In genomic region chr11:53316996-53317395, GRCm38 (mm10) we compare ENCODE assay signal across 17 mouse cellular contexts. TPM values are rescaled to one million over a fixed set of nuclear protein-coding genes. Genes with fewer than 3 reads are reported as not detected.
A peak's percentile ranks its signal among the peaks of the same experiment; 100 is the strongest.
DNase-seq lines count a peak whose midpoint lies in the region; ATAC-seq and TF ChIP-seq lines count a peak whose summit lies in the region.
"Had no signal": no experiment of that assay in that cellular context is flagged by ENCODE, and none has a peak within 500 bp of the region (broad histone marks: within the 10 kb centered on the region; RNA-seq: fewer than 3 reads in every experiment).

No protein-coding gene starts in this region.

- peak overlapping the region; percentile 33; the same call in 1 of the 2 replicates for H3K27ac ChIP-seq in ES-E14 (ENCODE audit: insufficient read depth, low read depth, low read length, poor library complexity, severe bottlenecking)
- peak overlapping the region; percentile 58 for H3K27ac ChIP-seq in lung, embryonic 15.5 days
- H3K27ac ChIP-seq: embryonic facial prominence, embryonic 15.5 days; forebrain, embryonic 12.5 days; hindbrain, embryonic 13.5 days; layer of hippocampus, adult 2 months; left cerebral cortex, adult 2 months; limb, embryonic 15.5 days had no signal

- no peak overlapping the region for H3K4me3 ChIP-seq in ES-E14 (ENCODE audit: insufficient read depth in 1 of 2, low read depth in 1 of 2, low read length in 2 of 2, poor library complexity in 1 of 2, severe bottlenecking in 1 of 2)
- H3K4me3 ChIP-seq in lung, embryonic 15.5 days: no peak overlapping the region
- H3K4me3 ChIP-seq: embryonic facial prominence, embryonic 15.5 days; forebrain, embryonic 12.5 days; hindbrain, embryonic 13.5 days; layer of hippocampus, adult 2 months; left cerebral cortex, adult 2 months; limb, embryonic 15.5 days had no signal

- H3K36me3 ChIP-seq in ES-E14 (ENCODE audit: control insufficient read depth, insufficient read depth, low read length, poor library complexity, severe bottlenecking): no peaks in the 10 kb centered on the region
- no peaks in the 10 kb centered on the region for H3K36me3 ChIP-seq in lung, embryonic 15.5 days
- H3K36me3 ChIP-seq: embryonic facial prominence, embryonic 15.5 days; forebrain, embryonic 12.5 days; hindbrain, embryonic 13.5 days; limb, embryonic 15.5 days had no signal

- DNase-seq in layer of hippocampus, adult 18-20 months (ENCODE audit: low spot score in 2 of 2): peak; percentile 11 to 24
- no peak for DNase-seq in layer of hippocampus, adult 11-12 months (ENCODE audit: low spot score)
- DNase-seq in ES-E14 (ENCODE audit: low read depth, low spot score): no peak
- peak; percentile 81 for DNase-seq in brain, adult 2 months (ENCODE audit: low read depth, low spot score)
- DNase-seq in kidney, postnatal 14 days: no peak
- DNase-seq in urinary bladder, adult 18-20 months (ENCODE audit: low spot score in 2 of 2): no peak
- DNase-seq in cerebellum, postnatal 36 days: no peak
- DNase-seq: cerebellum, adult 2 months; kidney, adult 18-20 months; thymus, postnatal 25 days had no signal

- H3K9me3 ChIP-seq in ES-E14 (ENCODE audit: control insufficient read depth, insufficient read depth, low read depth, low read length): no peaks in the 10 kb centered on the region
- no peaks in the 10 kb centered on the region for H3K9me3 ChIP-seq in lung, embryonic 15.5 days
- H3K9me3 ChIP-seq: embryonic facial prominence, embryonic 15.5 days; forebrain, embryonic 12.5 days; hindbrain, embryonic 13.5 days; limb, embryonic 15.5 days had no signal

- in situ Hi-C loops in ES-E14 (cut with MboI; ENCODE audit: low sequenced_read_pairs in 2 of 2, unreplicated experiment in 2 of 2): no loop called here

- H3K27me3 ChIP-seq in lung, embryonic 15.5 days: no peaks in the 10 kb centered on the region
- H3K27me3 ChIP-seq: embryonic facial prominence, embryonic 15.5 days; forebrain, embryonic 12.5 days; hindbrain, embryonic 13.5 days; limb, embryonic 15.5 days had no signal

- WGBS in lung, embryonic 15.5 days: 33% methylated on average over 6 of the region's 6 CpGs

- peaks cover 11 to 15% of the 10 kb centered on the region in 2 experiments; a peak in 3 of 4 replicates for H3K4me1 ChIP-seq in ES-E14 (ENCODE audit: control insufficient read depth in 2 of 2, insufficient read depth in 2 of 2, low read length in 2 of 2, poor library complexity in 1 of 2)
- peaks cover 11% of the 10 kb centered on the region for H3K4me1 ChIP-seq in lung, embryonic 15.5 days
- H3K4me1 ChIP-seq: embryonic facial prominence, embryonic 15.5 days; forebrain, embryonic 12.5 days; hindbrain, embryonic 13.5 days; limb, embryonic 15.5 days had no signal

- no peak overlapping the region for H3K9ac ChIP-seq in ES-E14 (ENCODE audit: insufficient read depth, low read depth, low read length, poor library complexity, severe bottlenecking)
- no peak overlapping the region for H3K9ac ChIP-seq in lung, embryonic 15.5 days
- H3K9ac ChIP-seq: embryonic facial prominence, embryonic 15.5 days; forebrain, embryonic 12.5 days; hindbrain, embryonic 13.5 days; limb, embryonic 15.5 days had no signal

- ATAC-seq in lung, embryonic 15.5 days (ENCODE audit: borderline replicate concordance, extremely low read depth, low FRiP score, low TSS enrichment): no peak

- H3K4me2 ChIP-seq in lung, embryonic 15.5 days: no peak overlapping the region
- H3K4me2 ChIP-seq: embryonic facial prominence, embryonic 15.5 days; forebrain, embryonic 12.5 days; hindbrain, embryonic 13.5 days; limb, embryonic 15.5 days had no signal

TF ChIP-seq in ES-E14, 5 proteins besides CTCF, POLR2A, EP300 and RAD21:
- TF ChIP-seq CHD2 (IDR thresholded peaks at IDR 0.05; ENCODE audit: low read depth, low read length) (no peak), HCFC1 (IDR thresholded peaks at IDR 0.05; ENCODE audit: borderline replicate concordance, insufficient read depth, low read length) (no peak), MAFK (IDR thresholded peaks at IDR 0.05; ENCODE audit: insufficient read depth, low read depth, low read length) (no peak), ZNF384 (IDR thresholded peaks at IDR 0.05; ENCODE audit: low read depth, low read length) (no peak)

RNA-seq across cellular contexts. Expression of gene Zcchc10, which starts 7.5 kb away (rescaled TPM):
- total RNA-seq in layer of hippocampus, adult 18-20 months (2021): 10 to 100 TPM; 11.0 to 11.8 TPM
- total RNA-seq in ES-E14 (2012; rRNA removed): 8.4 and 12.9 TPM in 2 replicates
- 17.6 and 21.7 TPM in 2 replicates for polyA plus RNA-seq in lung, embryonic 15.5 days (2015; fragmentation: Nextera tagmentation; extraction: Ambion mirVana)

RNA-seq across cellular contexts. Expression of gene Hspa4, which starts 16.7 kb away (rescaled TPM):
- total RNA-seq in layer of hippocampus, adult 18-20 months (2021): 100 to 1,000 TPM; 178 to 180 TPM
- total RNA-seq in ES-E14 (2012; rRNA removed): 182 and 280 TPM in 2 replicates
- 88.8 and 91.2 TPM in 2 replicates for polyA plus RNA-seq in lung, embryonic 15.5 days (2015; fragmentation: Nextera tagmentation; extraction: Ambion mirVana)

RNA-seq across cellular contexts. Expression of gene Aff4, which starts 33.6 kb away (rescaled TPM):
- 100 to 1,000 TPM; 236 to 237 TPM for total RNA-seq in layer of hippocampus, adult 18-20 months (2021)
- total RNA-seq in ES-E14 (2012; rRNA removed): 82.2 and 97.2 TPM in 2 replicates
- 51.1 and 53.4 TPM in 2 replicates for polyA plus RNA-seq in lung, embryonic 15.5 days (2015; fragmentation: Nextera tagmentation; extraction: Ambion mirVana)

Comparison
In these comparisons a context has a peak if more than half of its experiments do, and no peak if none do; other contexts are left out.
1. DNase-seq: peak in layer of hippocampus, adult 18-20 months (2 of 2) and brain, adult 2 months (single experiment); none in layer of hippocampus, adult 11-12 months (single experiment), ES-E14 (single experiment), kidney, postnatal 14 days (single experiment), urinary bladder, adult 18-20 months (0 of 2) and cerebellum, postnatal 36 days (0 of 2).